Comparison of ENCODE assay signal across 14 mouse cellular contexts in the genomic region with DNA sequence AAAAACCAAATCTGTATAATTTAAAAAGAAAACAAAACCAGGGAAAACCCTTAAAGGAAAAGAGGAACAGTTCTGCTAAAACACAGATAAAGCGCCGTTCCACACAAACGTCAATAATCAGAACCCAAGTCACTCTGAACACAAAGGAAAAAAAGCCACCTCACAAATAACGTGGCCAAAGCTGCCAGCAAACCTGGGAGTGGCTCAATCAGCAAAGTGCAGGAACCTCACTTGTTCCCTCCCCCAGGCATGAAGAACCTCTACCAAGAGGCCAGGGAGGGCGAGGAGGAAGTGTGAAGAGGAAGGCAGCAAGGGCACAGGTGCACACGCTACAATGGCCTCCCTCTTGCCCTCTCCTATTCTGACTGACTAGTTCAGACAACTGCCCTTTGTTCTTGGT. TPM values are rescaled to one million over a fixed set of nuclear protein-coding genes. Genes with fewer than 3 reads are reported as not detected.
A peak's percentile ranks its signal among the peaks of the same experiment; 100 is the strongest.
DNase-seq lines count a peak whose midpoint lies in the region; ATAC-seq lines count a peak whose summit lies in the region.
"Had no signal": no experiment of that assay in that cellular context is flagged by ENCODE, and none has a peak within 500 bp of the region (broad histone marks: within the 10 kb centered on the region; RNA-seq: fewer than 3 reads in every experiment).

No protein-coding gene starts in this region.

- H3K27ac ChIP-seq in liver, embryonic 15.5 days (replicated peaks): peak overlapping the region; percentile 51
- H3K27ac ChIP-seq: forebrain, embryonic 10.5 days; heart, embryonic 15.5 days; neural tube, embryonic 13.5 days had no signal

- peaks cover 45% of the 10 kb centered on the region for H3K36me3 ChIP-seq in liver, embryonic 15.5 days (replicated peaks)

- H3K4me3 ChIP-seq in liver, embryonic 15.5 days (replicated peaks): no peak overlapping the region
- H3K4me3 ChIP-seq: forebrain, embryonic 10.5 days; heart, embryonic 15.5 days; neural tube, embryonic 13.5 days had no signal

- H3K27me3 ChIP-seq in liver, embryonic 15.5 days: no peaks in the 10 kb centered on the region
- H3K27me3 ChIP-seq: heart, embryonic 15.5 days; neural tube, embryonic 13.5 days had no signal

- peak; percentile 54 for DNase-seq in 416B (ENCODE audit: low read depth)
- DNase-seq in c-Kit-positive CD71-positive TER-119-negative erythroid progenitor cells, embryonic 14.5 days (ENCODE audit: low read depth): peak; percentile 43
- no peak for DNase-seq in gastrocnemius, postnatal 14 days
- no peak for DNase-seq in T-cell, adult 2 months (ENCODE audit: low spot score)
- DNase-seq in frontal cortex, postnatal 14 days (ENCODE audit: low spot score in 2 of 2): no peak
- DNase-seq in natural killer cell, adult 2 months (ENCODE audit: low spot score in 2 of 2): no peak
- DNase-seq: adrenal gland, adult 2 months; cerebellum, postnatal 10 days; kidney, adult 8-10 months had no signal

- no peaks in the 10 kb centered on the region for H3K9me3 ChIP-seq in liver, embryonic 15.5 days (replicated peaks)
- H3K9me3 ChIP-seq: forebrain, embryonic 10.5 days; heart, embryonic 15.5 days; neural tube, embryonic 13.5 days had no signal

- WGBS in liver, embryonic 15.5 days (ENCODE audit: insufficient replicate concordance): 26% methylated on average over 6 of the region's 6 CpGs

- H3K4me2 ChIP-seq in liver, embryonic 15.5 days: peak overlapping the region; percentile 18; the same call in 1 of the 2 replicates
- H3K4me2 ChIP-seq: heart, embryonic 15.5 days; neural tube, embryonic 13.5 days had no signal

- peak; percentile 64 for ATAC-seq in liver, embryonic 15.5 days (ENCODE audit: insufficient read depth)
- ATAC-seq in neutrophil, adult 5-6 weeks (ENCODE audit: extremely low read depth, insufficient number of reproducible peaks, low FRiP score, poor library complexity, severe bottlenecking): peak; percentile 75

- intact Hi-C loops in gastrocnemius, postnatal 14 days (cut with DNase I; ENCODE audit: low total_unique reads): no loop called here

- H3K9ac ChIP-seq in liver, embryonic 15.5 days: no peak overlapping the region
- H3K9ac ChIP-seq: heart, embryonic 15.5 days; neural tube, embryonic 13.5 days had no signal

- peaks cover 40% of the 10 kb centered on the region for H3K4me1 ChIP-seq in liver, embryonic 15.5 days (replicated peaks)
- H3K4me1 ChIP-seq: forebrain, embryonic 10.5 days had no signal

RNA-seq across cellular contexts. Expression of gene Vil1, which starts 26.4 kb away (rescaled TPM):
- polyA plus RNA-seq in liver, embryonic 15.5 days (2015; fragmentation: Nextera tagmentation; extraction: Ambion mirVana): 0.76 and 0.99 TPM in 2 replicates
- not detected in 2 replicates for total RNA-seq in neutrophil, adult 5-6 weeks (2017)
- under 1 TPM; 0.27 TPM for total RNA-seq in gastrocnemius, postnatal 14 days (2021)

RNA-seq across cellular contexts. Expression of gene Ctdsp1, which starts 44.3 kb away (rescaled TPM):
- 44.8 and 48.4 TPM in 2 replicates for polyA plus RNA-seq in liver, embryonic 15.5 days (2015; fragmentation: Nextera tagmentation; extraction: Ambion mirVana)
- 66.9 and 67.8 TPM in 2 replicates for total RNA-seq in neutrophil, adult 5-6 weeks (2017)
- total RNA-seq in gastrocnemius, postnatal 14 days (2021): 10 to 100 TPM; 88.2 to 88.5 TPM

Comparison
In these comparisons a context has a peak if more than half of its experiments do, and no peak if none do; other contexts are left out.
1. DNase-seq: peak in 416B (single experiment) and c-Kit-positive CD71-positive TER-119-negative erythroid progenitor cells, embryonic 14.5 days (single experiment); none in gastrocnemius, postnatal 14 days (single experiment), T-cell, adult 2 months (single experiment), frontal cortex, postnatal 14 days (0 of 2) and natural killer cell, adult 2 months (0 of 2).